Mouse (Mus musculus): ENCODE measurements around the gene Galnt12.
"Not testable (repeated sequence)": the region's sequence is repeated elsewhere in the genome, so short reads cannot be mapped to it uniquely, and the experiment has no call there.

Gene Galnt12

GRCm38 (mm10) chr4:47091493-47092386 is at the start of gene Galnt12:
Gene Galnt12, plus strand, starts transcription at chr4:47091909.
- DNase-seq = peak; percentile 31

GRCm38 (mm10) chr4:47043866-47044265 is 47.8 kb upstream of the Galnt12 start:
- DNase-seq = no peak

- DNase-seq = no peak
Measured at GRCm38 (mm10) chr4:47046974-47047373, 44.7 kb upstream of the Galnt12 start.

GRCm38 (mm10) chr4:47047765-47048164 is 43.9 kb upstream of the Galnt12 start:
- peak; percentile 40 for DNase-seq

- peak; percentile 52 for DNase-seq
Measured at GRCm38 (mm10) chr4:47049216-47049615, 42.5 kb upstream of the Galnt12 start.

- DNase-seq = peak; percentile 93
Measured at GRCm38 (mm10) chr4:47050167-47050566, 41.5 kb upstream of the Galnt12 start.

GRCm38 (mm10) chr4:47050642-47051381 is 40.9 kb upstream of the Galnt12 start:
- peak; percentile 86 for DNase-seq

- DNase-seq = peak; percentile 46
Measured at GRCm38 (mm10) chr4:47051905-47052304, 39.8 kb upstream of the Galnt12 start.

- DNase-seq = not testable (repeated sequence)
Measured at GRCm38 (mm10) chr4:47055170-47055569, 36.5 kb upstream of the Galnt12 start.

GRCm38 (mm10) chr4:47055570-47056080 is 36.1 kb upstream of the Galnt12 start:
- no peak for DNase-seq

GRCm38 (mm10) chr4:47056791-47057509 is 34.8 kb upstream of the Galnt12 start, which contains the start of gene Anks6:
Gene Anks6, minus strand, starts transcription at chr4:47057427.
- peak; percentile 92 for DNase-seq

GRCm38 (mm10) chr4:47057510-47058325 is 34.0 kb upstream of the Galnt12 start:
- no peak for DNase-seq

- DNase-seq = peak; percentile 75
Measured at GRCm38 (mm10) chr4:47060900-47061299, 30.8 kb upstream of the Galnt12 start.

GRCm38 (mm10) chr4:47075054-47075453 is 16.7 kb upstream of the Galnt12 start:
- no peak for DNase-seq

GRCm38 (mm10) chr4:47079997-47080646 is 11.6 kb upstream of the Galnt12 start:
- no peak for DNase-seq

- no peak for DNase-seq
Measured at GRCm38 (mm10) chr4:47080647-47081010, 11.1 kb upstream of the Galnt12 start.

GRCm38 (mm10) chr4:47083824-47084223 is 7.9 kb upstream of the Galnt12 start:
- no peak for DNase-seq

- peak; percentile 57 for DNase-seq
Measured at GRCm38 (mm10) chr4:47088671-47089070, 3.0 kb upstream of the Galnt12 start.

GRCm38 (mm10) chr4:47092387-47093021 is 795 bp downstream of the Galnt12 start:
- DNase-seq = peak; percentile 23

- DNase-seq = no peak
Measured at GRCm38 (mm10) chr4:47093161-47093560, 1.5 kb downstream of the Galnt12 start.

GRCm38 (mm10) chr4:47093647-47094046 is 1.9 kb downstream of the Galnt12 start:
- DNase-seq = no peak

All from kidney, postnatal 14 days (tissue).